Mouse (Mus musculus): Measurements from ENCODE around the gene Gm20509.

DNA sequence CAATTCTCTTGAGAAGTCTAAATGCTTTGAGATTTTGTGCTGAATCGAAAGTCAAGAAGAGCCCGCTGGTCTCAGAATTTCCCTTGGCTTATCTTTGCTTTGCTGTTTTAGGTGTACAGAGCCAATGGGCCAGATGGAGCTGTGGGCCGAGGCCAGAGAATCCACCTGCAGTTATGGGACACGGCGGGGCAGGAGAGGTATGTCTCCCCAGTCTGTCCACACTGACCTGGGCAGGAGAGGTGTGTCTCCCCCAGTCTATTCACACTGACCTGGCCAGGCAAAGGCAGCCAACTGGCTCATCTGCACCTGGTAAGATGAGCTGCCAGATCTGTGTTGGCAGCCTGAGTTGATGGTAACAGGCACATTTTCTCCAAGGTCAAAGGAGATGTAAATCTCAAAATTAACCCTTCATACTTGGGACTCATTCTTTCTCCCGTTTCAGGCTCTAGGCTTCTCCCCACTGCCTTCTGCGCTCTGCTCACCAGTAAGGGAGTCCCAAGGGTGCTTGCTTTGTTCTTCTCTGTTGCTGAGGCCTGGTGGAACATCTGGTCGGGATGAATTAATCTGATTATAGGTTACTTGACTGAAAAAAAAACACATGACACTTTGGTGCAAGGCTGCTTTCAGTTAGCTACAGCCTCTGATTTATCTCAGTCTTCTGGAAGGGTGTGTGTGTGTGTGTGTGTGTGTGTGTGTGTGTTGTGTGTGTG lies 19.8 kb upstream of the Gm20509 start:
- TF ChIP-seq CTCF (IDR thresholded peaks at IDR 0.05; ENCODE audit: control insufficient read depth, insufficient read depth, low read length): no peak
- no peak for TF ChIP-seq POLR2A (IDR thresholded peaks at IDR 0.05; ENCODE audit: borderline replicate concordance, control insufficient read depth, low read depth, low read length)

All from bone marrow, adult 2 months (tissue).